Comparison of ENCODE assay signal across 12 mouse cellular contexts in the genomic region with DNA sequence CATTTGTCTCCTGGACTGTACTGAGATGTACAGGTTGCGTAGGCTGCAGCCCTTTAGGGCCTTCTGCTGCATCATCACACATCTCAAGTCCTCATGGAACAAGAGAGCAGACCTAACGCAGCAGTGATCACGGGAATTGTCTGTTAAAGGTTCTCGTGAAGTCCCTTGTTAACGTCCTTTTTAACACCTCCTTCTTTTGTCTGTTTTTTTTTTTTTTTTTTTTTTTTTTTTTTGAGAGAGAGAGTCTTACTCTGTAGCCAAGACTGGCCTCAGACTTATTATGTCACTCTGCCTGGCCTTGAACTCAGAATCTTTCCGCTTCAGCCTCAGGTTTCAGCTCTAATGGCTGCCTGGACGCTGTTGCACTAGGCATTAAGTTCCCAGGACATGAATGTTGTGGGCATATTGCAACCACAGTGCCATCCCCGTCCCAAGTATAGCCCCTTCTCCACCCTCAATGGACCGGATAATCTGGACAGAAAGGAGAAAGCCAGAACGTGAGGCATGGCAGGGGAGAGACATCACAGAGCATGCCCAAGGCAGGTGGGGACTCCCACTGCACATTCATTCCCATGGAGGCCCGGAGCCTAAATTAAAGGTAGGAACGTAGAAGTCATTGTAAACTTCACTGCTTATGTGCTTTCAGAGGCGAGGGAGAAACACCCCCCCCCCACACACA.
DNase-seq lines count a peak whose midpoint lies in the region; ATAC-seq lines count a peak whose summit lies in the region.
"Had no signal": no experiment of that assay in that cellular context is flagged by ENCODE, and none has a peak within 500 bp of the region (broad histone marks: within the 10 kb centered on the region; RNA-seq: fewer than 3 reads in every experiment).

No protein-coding gene starts in this region.

- H3K9ac ChIP-seq in heart, embryonic 16.5 days (ENCODE audit: low read length) = no peak overlapping the region; the same call in 1 of the 2 replicates
- no peak overlapping the region for H3K9ac ChIP-seq in neural tube, embryonic 13.5 days
- H3K9ac ChIP-seq in neural tube, embryonic 15.5 days (replicated peaks) = no peak overlapping the region
- H3K9ac ChIP-seq in stomach, embryonic 16.5 days (ENCODE audit: low read length) = peak overlapping the region; percentile 25; the same call in 1 of the 2 replicates
- H3K9ac ChIP-seq: liver, embryonic 13.5 days had no signal

- H3K4me2 ChIP-seq in heart, embryonic 16.5 days (ENCODE audit: low read depth, low read length) = no peak overlapping the region
- H3K4me2 ChIP-seq in neural tube, embryonic 13.5 days = no peak overlapping the region
- no peak overlapping the region for H3K4me2 ChIP-seq in neural tube, embryonic 15.5 days
- H3K4me2 ChIP-seq in stomach, embryonic 16.5 days (ENCODE audit: low read depth, low read length) = no peak overlapping the region
- H3K4me2 ChIP-seq: liver, embryonic 13.5 days had no signal

- no peak overlapping the region for H3K4me3 ChIP-seq in heart, embryonic 16.5 days (ENCODE audit: low read length)
- H3K4me3 ChIP-seq in neural tube, embryonic 13.5 days = no peak overlapping the region
- H3K4me3 ChIP-seq in neural tube, embryonic 15.5 days (replicated peaks) = no peak overlapping the region
- H3K4me3 ChIP-seq in stomach, embryonic 16.5 days (replicated peaks; ENCODE audit: low read length) = no peak overlapping the region
- H3K4me3 ChIP-seq: liver, embryonic 13.5 days had no signal

- peaks cover 35% of the 10 kb centered on the region for H3K4me1 ChIP-seq in heart, embryonic 16.5 days (ENCODE audit: control insufficient read depth, insufficient read depth, low read length)
- H3K4me1 ChIP-seq in neural tube, embryonic 13.5 days (replicated peaks) = peaks cover 29% of the 10 kb centered on the region
- peaks cover 24% of the 10 kb centered on the region for H3K4me1 ChIP-seq in neural tube, embryonic 15.5 days
- peaks cover 30% of the 10 kb centered on the region for H3K4me1 ChIP-seq in stomach, embryonic 16.5 days (ENCODE audit: control insufficient read depth, insufficient read depth, low read length)

- peak overlapping the region; percentile 68 for H3K27ac ChIP-seq in heart, embryonic 16.5 days (ENCODE audit: low read length)
- H3K27ac ChIP-seq in neural tube, embryonic 13.5 days (replicated peaks) = peak overlapping the region; percentile 28; the same call in 1 of the 2 replicates
- no peak overlapping the region; the same call in 1 of the 2 replicates for H3K27ac ChIP-seq in neural tube, embryonic 15.5 days (replicated peaks)
- H3K27ac ChIP-seq in stomach, embryonic 16.5 days (ENCODE audit: low read length) = peak overlapping the region; percentile 77
- H3K27ac ChIP-seq: liver, embryonic 13.5 days had no signal

- no peaks in the 10 kb centered on the region for H3K9me3 ChIP-seq in heart, embryonic 16.5 days (replicated peaks; ENCODE audit: control insufficient read depth, low read length)
- no peaks in the 10 kb centered on the region for H3K9me3 ChIP-seq in neural tube, embryonic 13.5 days
- no peaks in the 10 kb centered on the region for H3K9me3 ChIP-seq in neural tube, embryonic 15.5 days (replicated peaks)
- no peaks in the 10 kb centered on the region for H3K9me3 ChIP-seq in stomach, embryonic 16.5 days (replicated peaks; ENCODE audit: control insufficient read depth, low read length)
- H3K9me3 ChIP-seq: liver, embryonic 13.5 days had no signal

- H3K36me3 ChIP-seq in heart, embryonic 16.5 days (ENCODE audit: control insufficient read depth, insufficient read depth) = no peaks in the 10 kb centered on the region
- H3K36me3 ChIP-seq in neural tube, embryonic 13.5 days = no peaks in the 10 kb centered on the region
- H3K36me3 ChIP-seq in neural tube, embryonic 15.5 days = no peaks in the 10 kb centered on the region
- H3K36me3 ChIP-seq in stomach, embryonic 16.5 days (ENCODE audit: control insufficient read depth, insufficient read depth, low read length) = no peaks in the 10 kb centered on the region
- H3K36me3 ChIP-seq: liver, embryonic 13.5 days had no signal

- no peaks in the 10 kb centered on the region for H3K27me3 ChIP-seq in heart, embryonic 16.5 days (ENCODE audit: control insufficient read depth, insufficient read depth, low read length)
- H3K27me3 ChIP-seq in neural tube, embryonic 13.5 days = no peaks in the 10 kb centered on the region
- H3K27me3 ChIP-seq in neural tube, embryonic 15.5 days (replicated peaks) = no peaks in the 10 kb centered on the region
- no peaks in the 10 kb centered on the region for H3K27me3 ChIP-seq in stomach, embryonic 16.5 days (ENCODE audit: control insufficient read depth, insufficient read depth, low read length)
- H3K27me3 ChIP-seq: liver, embryonic 13.5 days had no signal

- no peak for DNase-seq in heart, adult 8-10 months (ENCODE audit: low spot score)
- peak; percentile 38 for DNase-seq in induced T-regulatory cell, adult 2 months (ENCODE audit: low read depth)
- no peak for DNase-seq in adrenal gland, postnatal 14 days
- DNase-seq in adipocyte (ENCODE audit: low spot score) = no peak
- DNase-seq: cerebellum, postnatal 36 days; layer of hippocampus, postnatal 36 days; liver, embryonic 13.5 days; thymus, postnatal 36 days had no signal

- WGBS in heart, embryonic 16.5 days = 86% methylated on average over 13 of the region's 13 CpGs
- whole genome bisulfite sequencing in neural tube, embryonic 13.5 days = 72% methylated on average over 13 of the region's 13 CpGs
- 76% methylated on average over 13 of the region's 13 CpGs for WGBS in neural tube, embryonic 15.5 days
- WGBS in stomach, embryonic 16.5 days = 76% methylated on average over 13 of the region's 13 CpGs

- no peak for ATAC-seq in heart, embryonic 16.5 days (replicated peaks; ENCODE audit: extremely low read depth, insufficient read depth, low FRiP score)
- ATAC-seq in neural tube, embryonic 13.5 days (ENCODE audit: low read depth) = no peak
- no peak for ATAC-seq in neural tube, embryonic 15.5 days (ENCODE audit: low FRiP score)
- no peak for ATAC-seq in stomach, embryonic 16.5 days (ENCODE audit: insufficient read depth, low FRiP score)
